Mouse (Mus musculus) spleen, adult 10 weeks (tissue): ENCODE results near the gene Slc43a3. TPM values are rescaled to one million over a fixed set of nuclear protein-coding genes. Genes with fewer than 3 reads are reported as not detected.

Source experiments
- polyA plus RNA-seq: library from polyadenylated mRNA; stranded (reverse); fragments of 350-450 nt; fragmentation: Illumina TruSeq; extraction: RNeasy Lipid Tissue Mini Kit (QIAGEN cat#74804); gene quantifications from one replicate; pipeline ENCODE4 v1.2.3, GENCODE M21; 2015; ENCODE audit warnings: low replicate concordance; ENCODE audit not compliant: insufficient read depth

Gene Slc43a3
- 48.3 TPM for polyA plus RNA-seq

GRCm38 (mm10) chr2:84936474-84937429 lies at the start of gene Slc43a3:
Slc43a3 (plus strand) TSS chr2:84936579.

DNA sequence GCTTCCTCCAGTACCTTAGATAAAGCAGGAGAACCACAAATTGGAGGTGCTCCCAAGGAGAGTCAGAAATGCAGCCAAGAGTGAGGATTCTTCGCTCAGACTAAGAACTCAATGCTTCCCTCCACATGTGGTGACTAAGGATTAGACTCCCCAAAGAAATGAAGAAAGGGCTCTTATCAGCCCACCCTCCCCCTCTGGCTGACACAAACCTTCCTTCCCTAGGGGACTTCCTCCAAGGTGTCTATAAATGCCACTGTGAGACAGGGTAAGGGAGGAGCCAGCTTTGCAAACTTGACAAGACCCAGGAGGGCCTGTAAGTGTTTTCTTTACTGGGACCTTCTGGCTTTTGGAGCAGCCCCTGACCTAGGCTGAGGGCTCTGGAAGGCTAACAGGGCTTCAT lies 43.8 kb downstream of the Slc43a3 start, which contains the start of gene Prg2:
TSS of gene Prg2 (plus strand) at position 274 of the 400 bp plus-strand sequence.

DNA sequence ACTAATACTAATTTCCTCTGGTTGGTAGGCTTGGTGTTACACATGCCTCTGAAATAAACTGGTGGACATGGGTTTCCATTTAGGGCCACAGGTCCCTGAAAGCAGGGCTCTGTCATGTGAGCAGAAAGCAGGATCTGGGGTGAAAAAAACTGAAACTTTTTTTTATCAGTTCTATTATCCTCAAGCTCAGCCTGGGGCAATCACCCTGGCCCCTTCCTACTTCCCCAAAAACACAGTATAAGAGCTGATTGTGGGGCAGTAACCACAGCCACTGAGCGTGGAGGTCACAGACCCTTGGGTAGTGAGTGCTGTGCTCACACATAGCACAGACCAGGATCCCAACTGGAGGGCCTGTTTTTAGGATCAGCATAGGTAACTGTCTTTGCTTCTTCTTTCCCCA lies 51.6 kb downstream of the Slc43a3 start, which contains the start of gene Prg3:
TSS of gene Prg3 (plus strand) at position 286 of the 400 bp plus-strand sequence.

Other genes starting within 250 kb of the Slc43a3 start
- 39.7 TPM for gene Zdhhc5, start 221.4 kb upstream of the Slc43a3 start, polyA plus RNA-seq
- 35.0 TPM for gene Clp1, start 209.2 kb upstream of the Slc43a3 start, polyA plus RNA-seq
- 15.9 TPM for gene Ypel4, start 202.5 kb upstream of the Slc43a3 start, polyA plus RNA-seq
- gene Gm19426, start 192.9 kb upstream of the Slc43a3 start, polyA plus RNA-seq = not detected
- 159 TPM for gene Serping1, start 161.1 kb upstream of the Slc43a3 start, polyA plus RNA-seq
- 228 TPM for gene Ube2l6, start 137.8 kb upstream of the Slc43a3 start, polyA plus RNA-seq
- not detected for gene Smtnl1, start 113.9 kb upstream of the Slc43a3 start, polyA plus RNA-seq
- 16.9 TPM for gene Timm10, start 109.6 kb upstream of the Slc43a3 start, polyA plus RNA-seq
- gene Slc43a1, start 97.7 kb upstream of the Slc43a3 start, polyA plus RNA-seq = 16.0 TPM
- gene Rtn4rl2, start 49.9 kb upstream of the Slc43a3 start, polyA plus RNA-seq = not detected
- 17.7 TPM for gene Prg2, start 43.9 kb downstream of the Slc43a3 start, polyA plus RNA-seq
- 30.0 TPM for gene Prg3, start 51.6 kb downstream of the Slc43a3 start, polyA plus RNA-seq
- gene Ssrp1, start 100.7 kb downstream of the Slc43a3 start, polyA plus RNA-seq = 233 TPM
- 0.95 TPM for gene P2rx3, start 100.9 kb downstream of the Slc43a3 start, polyA plus RNA-seq
- gene Tnks1bp1, start 111.4 kb downstream of the Slc43a3 start, polyA plus RNA-seq = 8.3 TPM
- 5.3 TPM for gene Aplnr, start 199.6 kb downstream of the Slc43a3 start, polyA plus RNA-seq